Mouse (Mus musculus) cerebellum, adult 2 months (tissue): ENCODE measurements around the gene M1ap.

ENCODE experiments used
- CTCF ChIP-seq: fragments of 200-500 bp; IDR thresholded peaks from 2 replicates; pipeline ENCODE4 v1.5.1; 2011; ENCODE audit warnings: low read depth, mild to moderate bottlenecking, control low read depth, low read length, moderate library complexity, borderline replicate concordance; ENCODE audit not compliant: insufficient read depth
- POLR2A ChIP-seq: fragments of 200-500 bp; IDR thresholded peaks from 2 replicates; pipeline ENCODE4 v1.6.1; 2011; ENCODE audit warnings: low read length, control low read depth, borderline replicate concordance; ENCODE audit not compliant: insufficient read depth

DNA sequence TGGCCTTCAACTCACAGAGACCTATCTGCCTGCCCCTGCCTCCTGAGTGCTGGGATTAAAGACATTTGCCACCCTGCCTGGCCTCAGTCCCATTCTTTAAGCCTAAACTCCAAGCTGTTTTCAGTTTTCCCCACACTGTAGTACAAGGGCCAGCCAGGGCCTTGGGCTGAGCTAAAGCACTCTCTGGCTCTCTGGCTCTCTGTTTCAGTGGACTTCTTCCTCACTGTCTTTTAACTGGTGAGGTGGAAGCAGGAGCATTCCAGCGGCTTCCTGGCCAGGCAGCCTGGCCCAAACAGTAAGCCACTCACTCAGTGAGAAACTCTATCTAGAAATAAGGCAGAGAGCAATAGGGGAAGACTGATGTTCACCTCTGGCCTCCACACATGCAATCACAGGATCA, 47.0 kb downstream of the M1ap start:
- no peak for TF ChIP-seq CTCF
- TF ChIP-seq POLR2A = no peak
